ENCODE assay signal across 9 mouse cellular contexts in genomic region chr17:84061621-84062020, GRCm38 (mm10).
DNase-seq lines count a peak whose midpoint lies in the region; ATAC-seq and TF ChIP-seq lines count a peak whose summit lies in the region.
"Had no signal": no experiment of that assay in that cellular context is flagged by ENCODE, and none has a peak within 500 bp of the region (broad histone marks: within the 10 kb centered on the region; RNA-seq: fewer than 3 reads in every experiment).

No protein-coding gene starts in this region.

- 41% methylated on average over 6 of the region's 6 CpGs for WGBS in heart, postnatal 0 days
- WGBS in intestine, postnatal 0 days, result 64% methylated on average over 6 of the region's 6 CpGs
- WGBS in neural tube, embryonic 15.5 days, result 86% methylated on average over 6 of the region's 6 CpGs

- no peak for TF ChIP-seq EP300 in heart, postnatal 0 days (IDR thresholded peaks at IDR 0.05; ENCODE audit: low read depth)

- H3K4me2 ChIP-seq in heart, postnatal 0 days (ENCODE audit: low read depth, low read length), result no peak overlapping the region
- H3K4me2 ChIP-seq in intestine, postnatal 0 days (replicated peaks; ENCODE audit: low read depth), result no peak overlapping the region
- no peak overlapping the region for H3K4me2 ChIP-seq in neural tube, embryonic 15.5 days

- H3K27ac ChIP-seq in heart, postnatal 0 days (ENCODE audit: low read depth), result no peak overlapping the region
- no peak overlapping the region for H3K27ac ChIP-seq in intestine, postnatal 0 days (ENCODE audit: low read depth, low read length)
- H3K27ac ChIP-seq in neural tube, embryonic 15.5 days (replicated peaks), result no peak overlapping the region
- H3K27ac ChIP-seq: hindbrain, embryonic 10.5 days had no signal

- H3K27me3 ChIP-seq in heart, postnatal 0 days (ENCODE audit: control insufficient read depth, insufficient read depth, low read length), result no peaks in the 10 kb centered on the region
- no peaks in the 10 kb centered on the region for H3K27me3 ChIP-seq in intestine, postnatal 0 days (replicated peaks; ENCODE audit: control insufficient read depth, insufficient read depth, low read length)
- no peaks in the 10 kb centered on the region for H3K27me3 ChIP-seq in neural tube, embryonic 15.5 days (replicated peaks)

- no peaks in the 10 kb centered on the region for H3K9me3 ChIP-seq in heart, postnatal 0 days (replicated peaks; ENCODE audit: control insufficient read depth, low read length)
- no peaks in the 10 kb centered on the region for H3K9me3 ChIP-seq in intestine, postnatal 0 days (ENCODE audit: control insufficient read depth)
- H3K9me3 ChIP-seq in neural tube, embryonic 15.5 days (replicated peaks), result no peaks in the 10 kb centered on the region

- no peak overlapping the region for H3K4me3 ChIP-seq in heart, postnatal 0 days (ENCODE audit: low read depth, low read length)
- no peak overlapping the region for H3K4me3 ChIP-seq in intestine, postnatal 0 days (ENCODE audit: low read depth, low read length)
- no peak overlapping the region for H3K4me3 ChIP-seq in neural tube, embryonic 15.5 days (replicated peaks)
- H3K4me3 ChIP-seq: hindbrain, embryonic 10.5 days had no signal

- H3K4me1 ChIP-seq in heart, postnatal 0 days (ENCODE audit: control insufficient read depth, insufficient read depth), result peaks cover 18% of the 10 kb centered on the region
- no peaks in the 10 kb centered on the region for H3K4me1 ChIP-seq in intestine, postnatal 0 days (replicated peaks; ENCODE audit: control insufficient read depth, insufficient read depth, low read length)
- peaks cover 32% of the 10 kb centered on the region for H3K4me1 ChIP-seq in neural tube, embryonic 15.5 days

- ATAC-seq in heart, postnatal 0 days (ENCODE audit: insufficient read depth, low read depth), result 0 out of 2 replicates have a peak, but pooled peaks have one; percentile 22
- no peak for ATAC-seq in intestine, postnatal 0 days
- ATAC-seq in neural tube, embryonic 15.5 days (ENCODE audit: low FRiP score), result no peak

- peak; percentile 49 for DNase-seq in heart, postnatal 0 days (ENCODE audit: low spot score)
- DNase-seq in heart, adult 8-10 months (ENCODE audit: low spot score), result no peak
- peak; percentile 90 for DNase-seq in MEL-GATA-1-ER (ENCODE audit: extremely low read depth, low read depth)
- peak; percentile 66 to 68 for DNase-seq in monocyte, adult 2 months (ENCODE audit: low read depth in 1 of 2, low spot score in 2 of 2)
- no peak for DNase-seq in cerebellum, adult 9-10 months
- no peak for DNase-seq in left cerebral cortex, adult 18-20 months (ENCODE audit: low spot score in 2 of 2)

- H3K36me3 ChIP-seq in heart, postnatal 0 days (replicated peaks; ENCODE audit: control insufficient read depth, insufficient read depth, low read length), result no peaks in the 10 kb centered on the region
- no peaks in the 10 kb centered on the region for H3K36me3 ChIP-seq in intestine, postnatal 0 days (ENCODE audit: control insufficient read depth, insufficient read depth)
- H3K36me3 ChIP-seq in neural tube, embryonic 15.5 days, result no peaks in the 10 kb centered on the region
- H3K36me3 ChIP-seq: hindbrain, embryonic 10.5 days had no signal

- no peak for TF ChIP-seq CTCF in heart, postnatal 0 days (IDR thresholded peaks at IDR 0.05; ENCODE audit: low read depth)
- peak; percentile 17; the same call in 1 of the 2 replicates for TF ChIP-seq CTCF in intestine, postnatal 0 days (IDR thresholded peaks at IDR 0.05; ENCODE audit: low read depth)

- no peak overlapping the region for H3K9ac ChIP-seq in heart, postnatal 0 days (replicated peaks; ENCODE audit: low read depth, low read length)
- H3K9ac ChIP-seq in intestine, postnatal 0 days (ENCODE audit: low read depth, low read length), result no peak overlapping the region
- no peak overlapping the region for H3K9ac ChIP-seq in neural tube, embryonic 15.5 days (replicated peaks)

Comparison
In these comparisons a context has a peak if more than half of its experiments do, and no peak if none do; other contexts are left out.
1. DNase-seq: peak in heart, postnatal 0 days (single experiment), MEL-GATA-1-ER (single experiment) and monocyte, adult 2 months (2 of 2); none in heart, adult 8-10 months (single experiment), cerebellum, adult 9-10 months (single experiment) and left cerebral cortex, adult 18-20 months (0 of 2).